Mouse (Mus musculus): ENCODE measurements around the gene 6030452D12Rik. TPM values are rescaled to one million over a fixed set of nuclear protein-coding genes. Genes with fewer than 3 reads are reported as not detected.

The 6030452D12Rik gene
- polyA plus RNA-seq, 1 experiment, result not detected

GRCm38 (mm10) chr8:106520578-106520977 lies 20.3 kb downstream of the 6030452D12Rik start:
- H3K36me3 ChIP-seq (ENCODE audit: control insufficient read depth, insufficient read depth, low read length), result no peaks in the 10 kb centered on the region
- no peaks in the 10 kb centered on the region for H3K27me3 ChIP-seq (ENCODE audit: control insufficient read depth, insufficient read depth, low read length)
- no peak overlapping the region for H3K27ac ChIP-seq (ENCODE audit: control insufficient read depth, insufficient read depth, low read depth, low read length)
- TF ChIP-seq CTCF (IDR thresholded peaks at IDR 0.05; ENCODE audit: control insufficient read depth, insufficient read depth, insufficient replicate concordance, low read depth, low read length), result no peak
- TF ChIP-seq POLR2A (IDR thresholded peaks at IDR 0.05; ENCODE audit: control insufficient read depth, low read depth, low read length), result no peak
- H3K4me1 ChIP-seq (ENCODE audit: control insufficient read depth, insufficient read depth, low read length), result no peaks in the 10 kb centered on the region
- no peak overlapping the region for H3K4me3 ChIP-seq (ENCODE audit: control insufficient read depth, low read depth, low read length)

- H3K4me1 ChIP-seq (ENCODE audit: control insufficient read depth, insufficient read depth, low read length), result no peaks in the 10 kb centered on the region
- TF ChIP-seq CTCF (IDR thresholded peaks at IDR 0.05; ENCODE audit: control insufficient read depth, insufficient read depth, insufficient replicate concordance, low read depth, low read length) (no peak), POLR2A (IDR thresholded peaks at IDR 0.05; ENCODE audit: control insufficient read depth, low read depth, low read length) (no peak)
- H3K36me3 ChIP-seq (ENCODE audit: control insufficient read depth, insufficient read depth, low read length), result no peaks in the 10 kb centered on the region
- no peak overlapping the region for H3K4me3 ChIP-seq (ENCODE audit: control insufficient read depth, low read depth, low read length)
- no peaks in the 10 kb centered on the region for H3K27me3 ChIP-seq (ENCODE audit: control insufficient read depth, insufficient read depth, low read length)
- H3K27ac ChIP-seq (ENCODE audit: control insufficient read depth, insufficient read depth, low read depth, low read length), result no peak overlapping the region
These were observed 21.5 kb downstream of the 6030452D12Rik start for GRCm38 (mm10) chr8:106521845-106522244.

GRCm38 (mm10) chr8:106526725-106527124 lies 26.4 kb downstream of the 6030452D12Rik start:
- TF ChIP-seq POLR2A (IDR thresholded peaks at IDR 0.05; ENCODE audit: control insufficient read depth, low read depth, low read length), result no peak
- Histone ChIP-seq H3K4me3 (ENCODE audit: control insufficient read depth, low read depth, low read length) (no peak overlapping the region), H3K27me3 (ENCODE audit: control insufficient read depth, insufficient read depth, low read length) (no peaks in the 10 kb centered on the region), H3K36me3 (ENCODE audit: control insufficient read depth, insufficient read depth, low read length) (no peaks in the 10 kb centered on the region), H3K4me1 (ENCODE audit: control insufficient read depth, insufficient read depth, low read length) (no peaks in the 10 kb centered on the region), H3K27ac (ENCODE audit: control insufficient read depth, insufficient read depth, low read depth, low read length) (no peak overlapping the region)

GRCm38 (mm10) chr8:106527241-106528036 lies 27.1 kb downstream of the 6030452D12Rik start:
- H3K4me1 ChIP-seq (ENCODE audit: control insufficient read depth, insufficient read depth, low read length), result no peaks in the 10 kb centered on the region
- H3K36me3 ChIP-seq (ENCODE audit: control insufficient read depth, insufficient read depth, low read length), result no peaks in the 10 kb centered on the region
- no peak overlapping the region for H3K27ac ChIP-seq (ENCODE audit: control insufficient read depth, insufficient read depth, low read depth, low read length)

GRCm38 (mm10) chr8:106528596-106529249 lies 28.4 kb downstream of the 6030452D12Rik start:
- no peak for TF ChIP-seq CTCF (IDR thresholded peaks at IDR 0.05; ENCODE audit: control insufficient read depth, insufficient read depth, insufficient replicate concordance, low read depth, low read length)
- TF ChIP-seq POLR2A (IDR thresholded peaks at IDR 0.05; ENCODE audit: control insufficient read depth, low read depth, low read length), result no peak
- H3K27me3 ChIP-seq (ENCODE audit: control insufficient read depth, insufficient read depth, low read length), result no peaks in the 10 kb centered on the region

More at GRCm38 (mm10) chr8:106527241-106528036, 27.1 kb downstream of the 6030452D12Rik start:
- Histone ChIP-seq H3K4me3 (ENCODE audit: control insufficient read depth, low read depth, low read length) (no peak overlapping the region), H3K27me3 (ENCODE audit: control insufficient read depth, insufficient read depth, low read length) (no peaks in the 10 kb centered on the region)
- TF ChIP-seq POLR2A (IDR thresholded peaks at IDR 0.05; ENCODE audit: control insufficient read depth, low read depth, low read length) (no peak), CTCF (IDR thresholded peaks at IDR 0.05; ENCODE audit: control insufficient read depth, insufficient read depth, insufficient replicate concordance, low read depth, low read length) (peak; percentile 52; the same call in 1 of the 2 replicates)

GRCm38 (mm10) chr8:106529885-106530482 lies 29.7 kb downstream of the 6030452D12Rik start:
- H3K4me1 ChIP-seq (ENCODE audit: control insufficient read depth, insufficient read depth, low read length), result no peaks in the 10 kb centered on the region
- no peaks in the 10 kb centered on the region for H3K27me3 ChIP-seq (ENCODE audit: control insufficient read depth, insufficient read depth, low read length)
- H3K4me3 ChIP-seq (ENCODE audit: control insufficient read depth, low read depth, low read length), result no peak overlapping the region
- no peak for TF ChIP-seq CTCF (IDR thresholded peaks at IDR 0.05; ENCODE audit: control insufficient read depth, insufficient read depth, insufficient replicate concordance, low read depth, low read length)
- TF ChIP-seq POLR2A (IDR thresholded peaks at IDR 0.05; ENCODE audit: control insufficient read depth, low read depth, low read length), result no peak
- H3K36me3 ChIP-seq (ENCODE audit: control insufficient read depth, insufficient read depth, low read length), result no peaks in the 10 kb centered on the region
- no peak overlapping the region for H3K27ac ChIP-seq (ENCODE audit: control insufficient read depth, insufficient read depth, low read depth, low read length)

More at GRCm38 (mm10) chr8:106528596-106529249, 28.4 kb downstream of the 6030452D12Rik start:
- Histone ChIP-seq H3K4me1 (ENCODE audit: control insufficient read depth, insufficient read depth, low read length) (no peaks in the 10 kb centered on the region), H3K4me3 (ENCODE audit: control insufficient read depth, low read depth, low read length) (no peak overlapping the region), H3K36me3 (ENCODE audit: control insufficient read depth, insufficient read depth, low read length) (no peaks in the 10 kb centered on the region), H3K27ac (ENCODE audit: control insufficient read depth, insufficient read depth, low read depth, low read length) (no peak overlapping the region)

GRCm38 (mm10) chr8:106530566-106530965 lies 30.2 kb downstream of the 6030452D12Rik start:
- Histone ChIP-seq H3K27ac (ENCODE audit: control insufficient read depth, insufficient read depth, low read depth, low read length) (no peak overlapping the region), H3K4me3 (ENCODE audit: control insufficient read depth, low read depth, low read length) (no peak overlapping the region), H3K27me3 (ENCODE audit: control insufficient read depth, insufficient read depth, low read length) (no peaks in the 10 kb centered on the region), H3K36me3 (ENCODE audit: control insufficient read depth, insufficient read depth, low read length) (no peaks in the 10 kb centered on the region), H3K4me1 (ENCODE audit: control insufficient read depth, insufficient read depth, low read length) (no peaks in the 10 kb centered on the region)
- TF ChIP-seq POLR2A (IDR thresholded peaks at IDR 0.05; ENCODE audit: control insufficient read depth, low read depth, low read length), result no peak
- TF ChIP-seq CTCF (IDR thresholded peaks at IDR 0.05; ENCODE audit: control insufficient read depth, insufficient read depth, insufficient replicate concordance, low read depth, low read length), result peak; percentile 86; the same call in 1 of the 2 replicates

Data from testis, adult 2 months (tissue).